Mouse (Mus musculus): ENCODE measurements around the gene Zfp771.
"Not testable (repeated sequence)": the region's sequence is repeated elsewhere in the genome, so short reads cannot be mapped to it uniquely, and the experiment has no call there.

Zfp771 gene

DNA sequence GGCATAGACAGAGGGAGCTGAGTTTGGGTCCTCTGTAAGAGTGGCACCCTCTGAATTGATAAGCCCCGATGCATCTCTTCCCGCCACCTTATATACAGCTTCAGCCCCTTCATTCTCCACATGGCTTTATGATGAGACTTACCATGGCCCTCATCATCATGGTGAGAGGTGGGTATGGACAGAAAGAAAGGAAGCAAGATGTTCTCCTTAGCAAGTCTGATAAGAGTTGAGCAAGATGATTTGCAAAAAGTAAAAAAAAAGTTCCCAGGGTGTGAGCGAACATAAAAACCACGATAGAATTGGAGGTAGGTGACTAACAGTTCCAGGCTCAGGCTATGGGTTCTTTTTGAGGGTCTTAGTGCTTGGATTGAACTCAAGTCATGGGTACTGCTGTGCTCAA is 25.4 kb upstream of the Zfp771 start:
- DNase-seq: no peak

DNA sequence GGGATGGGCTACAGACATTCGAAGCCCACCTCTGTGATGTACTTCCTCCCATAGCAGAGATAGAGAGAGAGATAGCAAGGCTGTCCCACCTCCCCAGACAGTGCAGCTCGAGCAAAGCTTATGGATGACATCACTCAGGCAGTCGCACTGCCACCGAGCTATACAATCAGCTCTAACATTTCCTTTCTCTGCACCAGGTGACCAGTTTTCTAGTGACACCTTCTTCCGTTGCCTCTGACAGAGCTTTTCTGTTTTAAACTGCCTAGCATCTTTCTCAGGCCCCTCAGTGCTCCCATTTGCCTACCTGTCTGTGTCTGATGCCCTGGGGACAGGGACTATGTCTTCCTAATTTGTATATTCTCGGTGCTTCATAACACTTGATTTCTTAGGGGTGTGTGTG is 23.6 kb upstream of the Zfp771 start:
- DNase-seq: no peak

- no peak for DNase-seq
These were observed 21.0 kb upstream of the Zfp771 start for GRCm38 (mm10) chr7:127223106-127223505.

GRCm38 (mm10) chr7:127223515-127224478 is 20.3 kb upstream of the Zfp771 start:
- DNase-seq: no peak

DNA sequence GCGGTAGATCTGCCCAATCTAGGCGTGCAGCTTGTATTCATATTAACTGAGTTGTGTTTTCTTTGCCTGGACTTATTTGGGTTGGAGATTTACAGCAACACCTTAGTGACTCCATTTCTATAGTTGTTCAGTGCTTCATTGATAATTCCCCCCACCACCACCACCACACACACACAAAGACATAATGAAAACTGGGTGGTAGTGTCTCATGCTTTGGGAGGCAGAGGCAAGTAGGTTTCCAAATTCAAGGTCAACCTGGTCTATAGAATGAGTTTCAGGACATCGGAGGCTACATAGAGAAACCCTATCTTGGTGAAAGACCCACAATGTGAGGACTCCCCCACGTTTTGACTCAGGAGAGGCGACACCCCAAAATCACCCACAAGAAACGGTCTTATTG is 19.5 kb upstream of the Zfp771 start:
- no peak for DNase-seq

DNA sequence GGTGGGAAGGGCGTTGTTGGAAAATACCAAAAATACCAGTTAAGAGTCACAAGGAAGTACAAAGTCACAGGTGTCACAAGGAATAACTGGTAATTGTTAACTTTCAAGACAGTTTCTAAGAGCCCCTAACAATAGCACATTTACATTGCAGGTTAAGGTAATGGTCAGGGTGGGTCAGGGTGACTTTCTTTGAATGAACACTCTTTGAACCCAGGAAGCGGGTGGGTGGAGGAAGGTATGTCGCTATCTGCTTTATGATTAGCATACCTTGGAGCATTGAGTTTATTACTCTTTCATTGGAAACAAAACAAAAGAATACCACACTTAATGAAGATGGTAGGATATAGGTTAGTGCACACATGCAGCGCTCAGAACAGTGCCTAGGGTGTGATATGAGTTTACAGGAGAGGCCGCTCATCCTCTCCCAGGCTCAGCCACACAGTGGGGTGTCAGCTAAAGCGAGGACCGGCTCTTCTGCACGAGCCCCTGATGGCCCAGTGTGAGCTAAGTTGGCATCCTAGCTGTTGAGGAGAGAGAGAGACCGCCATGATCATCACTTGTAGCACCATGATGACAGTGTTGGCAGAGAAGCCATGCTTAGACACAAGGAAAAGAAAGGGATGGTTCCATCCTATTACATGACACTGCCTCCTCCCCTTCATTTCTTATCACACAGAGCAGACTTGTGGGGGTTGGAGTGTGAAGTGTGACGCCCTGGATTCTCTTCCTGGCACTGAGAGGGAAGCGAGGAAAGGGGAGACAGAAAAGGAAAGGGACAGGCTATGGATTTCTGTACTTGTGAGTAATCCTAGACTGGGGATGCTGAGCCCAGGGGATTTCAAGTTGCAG is 18.7 kb upstream of the Zfp771 start:
- no peak for DNase-seq

DNA sequence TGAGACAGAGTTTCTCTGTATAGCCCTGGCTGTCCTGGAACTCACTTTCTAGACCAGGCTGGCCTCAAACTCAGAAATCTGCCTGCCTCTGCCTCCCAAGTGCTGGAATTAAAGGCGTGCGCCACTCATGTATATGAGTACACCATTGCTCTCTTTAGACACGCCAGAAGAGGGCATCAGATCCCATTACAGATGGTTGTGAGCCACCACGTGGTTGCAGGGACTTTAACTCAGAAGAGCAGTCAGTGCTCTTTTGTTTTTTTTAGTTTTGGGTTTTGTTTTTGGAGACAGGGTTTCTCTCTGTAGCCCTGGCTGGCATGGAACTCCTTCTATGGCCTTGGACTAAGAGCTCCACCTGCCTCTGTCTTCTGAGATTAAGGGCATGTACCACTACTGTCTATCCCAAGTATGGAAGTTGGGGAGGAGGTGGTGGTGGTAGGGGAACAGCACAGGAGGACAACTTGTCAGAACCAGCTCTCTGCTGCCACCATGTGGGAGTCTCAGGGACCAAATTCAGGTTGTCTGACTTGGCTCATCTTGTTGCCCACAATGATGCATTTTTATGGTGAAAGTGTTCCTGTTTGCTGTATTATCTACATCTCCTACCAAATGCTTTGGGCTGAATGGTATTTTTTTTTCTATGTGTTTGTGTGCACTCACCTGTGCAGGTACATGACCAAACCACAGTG is 15.3 kb upstream of the Zfp771 start:
- DNase-seq: peak; percentile 84

DNA sequence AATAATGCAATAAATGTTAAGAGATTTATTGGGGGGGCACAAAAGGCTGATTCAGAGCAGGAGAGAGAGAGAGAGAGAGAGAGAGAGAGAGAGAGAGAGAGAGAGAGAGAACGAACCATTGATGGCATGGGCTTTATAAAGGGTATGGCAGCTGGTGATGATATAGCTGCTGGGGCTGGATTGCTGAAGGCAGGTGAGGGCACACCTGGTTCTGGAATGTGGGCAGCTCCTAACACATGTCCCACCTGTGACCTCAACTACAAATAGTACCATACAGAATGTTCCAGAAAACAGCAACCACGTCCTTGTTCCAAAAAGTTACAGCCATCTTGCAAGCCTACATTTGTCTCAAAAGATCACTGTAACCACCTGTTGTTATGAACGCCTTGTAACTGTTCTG is 12.7 kb upstream of the Zfp771 start:
- DNase-seq: no peak

DNA sequence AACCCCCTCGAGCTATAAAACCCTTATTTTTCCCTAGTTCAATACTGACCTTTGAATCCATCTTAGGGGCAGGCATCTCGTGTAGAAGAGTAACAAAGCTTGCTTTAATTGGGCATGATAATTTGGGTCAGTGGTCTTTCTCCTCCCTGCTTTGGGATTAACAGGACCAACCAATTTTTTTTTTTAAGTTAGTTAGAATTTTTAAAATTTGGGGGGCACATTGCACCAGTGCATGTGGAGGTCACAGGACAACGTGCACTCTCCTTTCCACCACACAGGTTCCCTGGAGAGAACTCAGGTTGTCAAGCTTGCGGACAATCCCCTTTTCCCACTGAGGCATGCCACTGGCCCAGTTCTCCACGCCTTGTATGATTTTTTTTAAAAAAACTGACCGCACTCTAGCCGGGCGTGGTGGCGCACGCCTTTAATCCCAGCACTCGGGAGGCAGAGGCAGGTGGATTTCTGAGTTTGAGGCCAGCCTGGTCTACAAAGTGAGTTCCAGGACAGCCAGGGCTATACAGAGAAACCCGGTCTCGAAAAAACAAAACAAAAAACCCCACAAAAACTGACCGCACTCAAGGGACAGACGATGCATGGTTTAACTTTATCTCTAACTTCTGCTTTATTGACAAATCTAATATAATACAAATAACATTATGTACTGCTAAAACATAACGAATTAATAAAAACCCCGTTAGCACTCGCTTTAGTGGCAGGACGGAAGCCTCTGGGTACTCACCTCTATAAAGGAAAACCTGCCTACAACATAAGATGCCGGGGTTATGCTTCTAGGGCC is 12.1 kb upstream of the Zfp771 start:
- DNase-seq: no peak

DNA sequence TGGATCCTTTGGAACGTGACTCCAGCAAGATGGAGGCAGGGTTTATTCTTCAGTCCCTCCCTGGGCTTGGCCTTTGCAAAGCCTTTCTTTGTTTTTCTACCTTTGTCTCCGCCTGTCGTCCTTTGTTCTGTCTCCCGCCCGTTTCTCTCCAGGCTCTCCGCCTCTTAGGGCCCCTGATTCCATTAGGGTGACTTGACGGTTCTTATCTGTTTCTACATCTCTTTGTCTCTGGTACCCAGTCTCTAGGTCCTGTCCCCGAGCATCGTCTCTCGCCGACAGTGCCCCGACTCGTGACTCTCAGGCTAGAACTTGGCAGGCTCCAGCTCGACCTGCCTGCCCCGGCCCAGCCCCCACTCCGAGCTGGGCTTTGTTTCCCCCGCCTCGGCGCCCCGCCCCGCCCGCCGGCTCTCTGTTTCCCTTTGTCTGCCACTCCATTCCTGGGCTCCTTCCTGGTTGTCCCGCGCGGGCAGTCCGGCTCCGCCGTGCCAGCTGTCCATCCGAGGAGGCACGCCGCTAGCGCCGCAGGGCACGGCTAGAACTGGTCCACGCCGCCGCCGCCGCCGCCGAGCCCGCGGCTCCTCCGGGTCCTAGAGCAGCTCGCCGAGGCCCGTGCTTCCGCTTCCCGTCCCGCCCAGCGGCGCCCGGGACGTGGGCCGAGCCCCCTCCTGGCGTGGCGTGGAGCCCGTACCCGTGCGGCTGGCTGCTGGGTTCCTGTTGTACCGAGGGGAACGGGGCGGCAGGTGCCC is 11.3 kb upstream of the Zfp771 start, which contains the start of the genes Zfp553 and Sept1:
TSS of gene Zfp553 (plus strand) at position 440 of the 746 bp plus-strand sequence.
TSS of gene Sept1 (minus strand) at position 509 of the 746 bp plus-strand sequence.
- DNase-seq: peak; percentile 84

DNA sequence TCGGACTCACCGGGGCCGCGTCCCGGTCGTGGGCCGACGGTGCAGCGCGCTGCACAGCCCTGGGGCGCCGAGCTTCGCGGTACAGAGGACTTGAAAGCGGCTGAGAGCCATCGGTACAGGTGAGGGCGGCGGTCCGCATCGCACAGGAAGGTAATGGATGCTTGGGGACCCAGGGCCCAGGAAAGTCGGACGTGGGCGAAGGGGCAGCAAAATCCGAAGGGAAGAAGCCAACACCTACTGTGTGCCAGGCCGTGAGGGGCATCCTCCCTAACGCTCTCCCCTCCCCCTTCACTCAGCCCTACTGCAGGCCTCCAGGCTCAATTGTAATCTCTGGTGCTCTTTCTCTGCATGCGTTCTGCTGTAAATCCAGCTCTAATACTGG is 10.7 kb upstream of the Zfp771 start:
- no peak for DNase-seq

DNA sequence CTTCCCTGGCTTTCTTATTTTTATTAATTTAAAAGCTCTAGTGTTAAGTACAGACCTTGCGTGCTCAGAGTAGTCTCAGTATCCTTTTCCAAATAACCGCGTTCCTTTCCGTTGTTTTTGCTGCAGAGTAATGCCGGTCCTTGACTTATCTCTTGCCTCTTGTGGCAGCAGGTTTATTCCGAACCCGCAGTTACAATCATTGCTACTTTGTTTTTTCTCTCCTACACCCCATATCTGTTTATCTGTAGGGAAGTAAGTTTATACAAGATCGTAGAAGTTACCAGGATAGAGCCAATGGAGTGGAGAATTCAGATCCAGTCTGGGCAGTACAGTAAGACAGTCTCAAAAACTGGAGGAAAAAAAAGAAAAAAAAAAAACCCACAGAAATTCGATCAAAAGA is 10.3 kb upstream of the Zfp771 start:
- no peak for DNase-seq

GRCm38 (mm10) chr7:127234777-127235176 is 9.3 kb upstream of the Zfp771 start:
- DNase-seq: no peak

- no peak for DNase-seq
These were observed 660 bp upstream of the Zfp771 start for GRCm38 (mm10) chr7:127243361-127243867.

DNA sequence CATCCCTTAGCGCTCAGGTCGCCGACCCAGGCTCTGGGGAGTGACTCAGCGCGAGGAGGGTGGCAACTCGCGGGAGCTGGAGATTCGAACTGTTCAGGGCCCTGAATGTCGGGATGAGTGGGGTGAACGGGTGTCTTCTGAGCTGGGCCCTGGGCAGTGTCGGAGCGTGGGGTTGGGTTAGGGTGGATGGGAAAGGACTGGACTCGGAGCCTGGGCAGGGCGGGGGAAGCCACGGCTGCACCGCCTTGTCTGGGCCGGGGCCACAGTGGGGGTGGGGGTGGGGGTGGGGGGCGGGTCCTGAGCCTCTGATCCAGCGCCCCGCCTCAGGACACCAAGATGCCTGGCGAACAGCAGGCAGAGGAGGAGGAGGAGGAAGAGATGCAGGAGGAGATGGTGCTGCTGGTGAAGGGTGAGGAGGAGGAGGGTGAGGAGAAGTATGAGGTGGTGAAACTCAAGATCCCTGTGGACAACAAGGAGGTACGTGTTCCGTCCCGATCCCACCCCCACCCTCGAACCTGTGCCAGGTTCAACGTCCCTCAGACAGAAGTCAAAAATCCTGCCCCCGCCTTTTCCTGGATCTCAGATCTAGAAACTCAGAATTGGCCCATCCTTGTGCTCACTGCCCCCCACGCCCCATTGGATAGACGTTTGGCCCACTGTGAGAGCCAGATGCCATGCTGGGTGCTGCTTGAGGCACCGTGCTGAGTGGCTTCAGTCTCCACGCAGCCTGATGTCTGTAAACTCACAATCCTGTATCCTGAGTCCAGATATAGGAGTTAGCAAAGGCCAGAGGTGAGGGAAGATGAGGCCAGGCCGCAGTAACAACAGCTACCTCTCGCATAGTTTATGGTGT is 810 bp downstream of the Zfp771 start:
- no peak for DNase-seq

- DNase-seq: not testable (repeated sequence)
These were observed 6.4 kb downstream of the Zfp771 start for GRCm38 (mm10) chr7:127250511-127250910.

DNA sequence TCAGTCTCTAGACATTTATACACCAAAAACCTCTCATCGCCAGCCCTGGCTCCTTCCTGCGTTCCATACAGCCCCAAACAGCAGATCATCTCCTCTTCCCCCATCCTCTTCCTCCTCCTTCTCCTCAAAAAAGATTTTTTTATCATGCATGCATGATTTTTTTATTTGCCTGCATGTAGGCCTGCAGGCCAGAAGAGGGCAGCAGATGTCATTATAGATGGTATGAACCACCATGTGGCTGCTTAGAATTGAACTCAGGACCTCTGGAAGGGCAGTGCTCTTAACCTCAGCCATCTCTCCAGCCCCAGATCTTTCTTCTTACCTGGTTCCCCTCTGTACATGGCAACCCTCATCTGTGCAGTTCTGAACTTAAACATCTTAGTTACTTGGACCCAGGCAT is 8.3 kb downstream of the Zfp771 start:
- DNase-seq: no peak

GRCm38 (mm10) chr7:127253341-127253740 is 9.3 kb downstream of the Zfp771 start:
- no peak for DNase-seq

GRCm38 (mm10) chr7:127253821-127254769 is 10.0 kb downstream of the Zfp771 start:
- DNase-seq: peak; percentile 97

All from right cerebral cortex, postnatal 14 days (tissue).